21 mouse cellular contexts compared by ENCODE assay signal in the genomic region with DNA sequence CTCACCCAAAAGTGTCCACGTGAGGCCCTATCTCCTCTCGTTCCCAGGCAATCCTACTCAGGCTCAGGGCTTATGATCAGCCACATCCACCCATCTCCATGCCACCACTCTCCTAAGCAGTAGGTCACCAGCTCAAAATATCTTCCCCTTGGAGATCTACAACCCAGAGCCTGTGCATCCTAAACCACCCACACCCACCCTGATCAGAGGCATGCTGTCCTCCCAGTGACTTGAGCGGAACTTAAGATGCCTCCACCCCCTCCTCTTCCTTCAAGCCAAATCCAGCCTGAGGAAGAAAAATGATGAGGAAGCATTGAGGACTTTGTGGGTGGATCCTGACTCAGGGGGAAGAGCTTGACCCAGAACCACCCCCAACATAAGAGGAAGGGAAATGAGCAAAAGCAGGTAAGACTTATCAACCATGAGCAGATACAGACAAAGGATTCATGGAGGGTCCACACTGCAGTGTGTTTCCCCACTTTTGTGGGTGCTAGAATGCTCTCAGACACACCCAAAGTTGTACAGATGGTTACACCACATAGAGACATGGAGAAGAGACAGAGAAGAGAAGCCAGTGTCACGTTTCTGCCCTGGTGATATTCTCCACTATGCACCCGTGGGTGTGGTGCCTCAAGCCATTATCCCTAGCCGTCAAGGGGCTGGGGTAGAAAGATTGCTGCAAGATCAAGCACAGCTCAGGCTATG. TPM values are rescaled to one million over a fixed set of nuclear protein-coding genes. Genes with fewer than 3 reads are reported as not detected.
"Had no signal": no experiment of that assay in that cellular context is flagged by ENCODE, and none has a peak within 500 bp of the region (broad histone marks: within the 10 kb centered on the region; RNA-seq: fewer than 3 reads in every experiment).

No protein-coding gene starts in this region.

- ATAC-seq: midbrain, embryonic 16.5 days had no signal

- DNase-seq: lung, adult 18-20 months; lung, embryonic 14.5 days; lung, postnatal 10 days; lung, postnatal 4 days; midbrain, embryonic 14.5 days; right cerebral cortex, postnatal 25 days; thymus, postnatal 14 days; thymus, postnatal 36 days had no signal

RNA-seq across cellular contexts. Expression of gene Allc, which starts 6.8 kb away (rescaled TPM):
- total RNA-seq: megakaryocyte, adult 5-6 weeks; megakaryocyte-erythroid progenitor cell, adult 5-6 weeks had no signal
- polyA plus RNA-seq: liver, embryonic 14.5 days; liver, embryonic 16.5 days; lung, embryonic 14.5 days; lung, embryonic 16.5 days; midbrain, embryonic 12.5 days; midbrain, embryonic 14.5 days; myocyte; neural tube, embryonic 11.5 days; spleen, adult 2 months; stomach, embryonic 15.5 days; stomach, postnatal 0 days; thymus, postnatal 0 days had no signal

RNA-seq across cellular contexts. Expression of gene Dcdc2c, which starts 23.3 kb away (rescaled TPM):
- total RNA-seq: megakaryocyte, adult 5-6 weeks; megakaryocyte-erythroid progenitor cell, adult 5-6 weeks had no signal
- polyA plus RNA-seq: liver, embryonic 14.5 days; liver, embryonic 16.5 days; midbrain, embryonic 14.5 days; midbrain, embryonic 16.5 days; neural tube, embryonic 11.5 days; spleen, adult 2 months; stomach, postnatal 0 days had no signal
